Mouse (Mus musculus): ENCODE measurements around the gene Gm45261.

DNA sequence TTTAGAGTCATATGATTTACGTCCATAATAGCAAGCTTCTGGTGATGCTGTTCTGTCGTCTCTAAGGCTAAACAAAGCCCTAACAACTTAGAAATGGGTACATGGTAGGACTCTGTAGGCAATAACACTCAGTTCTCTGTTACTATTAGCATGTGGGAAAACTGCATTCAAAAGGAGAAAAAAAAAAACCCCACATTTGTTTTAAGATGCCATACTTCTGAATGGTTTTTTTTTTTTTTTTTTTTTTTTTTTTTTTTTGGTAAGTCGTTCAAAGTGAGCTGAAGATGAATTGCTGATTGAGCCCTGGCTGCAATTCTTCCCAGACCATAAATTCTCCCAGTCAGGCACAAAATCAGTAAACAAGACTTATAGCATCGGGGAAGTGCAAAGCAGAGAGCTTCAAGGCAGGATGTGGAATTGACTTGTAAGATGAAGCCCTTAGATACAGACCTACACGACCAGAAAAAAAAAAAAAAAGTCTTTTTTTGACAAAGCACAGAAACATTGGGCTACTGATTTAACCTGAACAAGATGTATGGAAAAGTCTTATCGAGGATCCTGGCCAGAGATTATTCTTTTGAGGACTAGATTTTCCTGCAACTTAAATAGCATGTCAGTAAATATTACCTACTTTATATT, 51.7 kb downstream of the Gm45261 start:
- no peak for TF ChIP-seq CTCF (IDR thresholded peaks at IDR 0.05; ENCODE audit: extremely low read depth, insufficient read depth, insufficient read length, insufficient replicate concordance)
- TF ChIP-seq POLR2A (IDR thresholded peaks at IDR 0.05; ENCODE audit: low read depth, low read length): no peak
